Mouse (Mus musculus): ENCODE results near the gene Elf4.

DNA sequence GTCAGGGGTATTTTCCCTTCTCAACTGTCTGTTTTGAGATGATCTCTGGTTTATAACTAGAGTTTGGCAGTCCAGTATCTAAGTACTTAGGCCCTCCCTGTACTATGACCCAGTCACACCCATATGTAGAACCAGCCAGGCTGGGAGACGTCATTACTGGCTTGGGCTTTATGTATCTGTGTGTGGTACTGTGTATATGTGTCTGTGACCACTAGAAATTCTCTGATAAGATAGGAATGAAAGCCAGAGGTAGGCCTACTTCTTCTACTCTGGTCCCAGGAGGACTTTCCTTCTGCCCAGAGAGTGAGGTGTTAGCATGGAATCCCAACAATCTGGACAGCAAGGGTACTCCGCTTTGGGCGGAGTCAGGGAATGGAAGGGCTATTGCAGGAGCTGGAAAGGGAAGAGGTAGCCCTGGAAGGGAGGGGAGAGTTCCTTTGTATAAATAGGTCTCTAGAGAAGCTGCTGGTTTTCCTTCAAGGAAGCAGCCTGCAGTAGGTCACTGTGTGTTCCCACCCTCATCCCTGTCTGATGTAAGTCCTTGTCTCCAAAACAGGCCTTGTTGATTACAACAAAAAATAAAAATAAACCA, 4.5 kb upstream of the Elf4 start:
- TF ChIP-seq EP300 (IDR thresholded peaks at IDR 0.05; ENCODE audit: low read length) (no peak), UBTF (IDR thresholded peaks at IDR 0.05; ENCODE audit: low read depth, low read length) (no peak), USF1 (IDR thresholded peaks at IDR 0.05; ENCODE audit: low read depth, low read length) (no peak), MAZ (IDR thresholded peaks at IDR 0.05; ENCODE audit: low read depth, low read length) (no peak), CTCF (conservative IDR thresholded peaks at IDR 0.05 in 1 of 2, IDR thresholded peaks at IDR 0.05 in 1 of 2; ENCODE audit: low read depth in 2 of 2, low read length in 2 of 2) (no peak), E2F4 (IDR thresholded peaks at IDR 0.05; ENCODE audit: insufficient replicate concordance, low read depth, low read length) (no peak), RAD21 (IDR thresholded peaks at IDR 0.05; ENCODE audit: low read depth, low read length) (no peak), SIN3A (IDR thresholded peaks at IDR 0.05; ENCODE audit: low read length) (no peak), POLR2A (IDR thresholded peaks at IDR 0.05; ENCODE audit: low read depth, low read length) (no peak)
